Mouse (Mus musculus): ENCODE data around the gene Mb. TPM values are rescaled to one million over a fixed set of nuclear protein-coding genes. Genes with fewer than 3 reads are reported as not detected.

Mb gene
- polyA plus RNA-seq, 1 experiment from 2014 or later = 0.56 TPM

- ATAC-seq = no peak
- WGBS = 81% methylated on average over 5 of the region's 5 CpGs
- no peak overlapping the region for H3K27ac ChIP-seq (ENCODE audit: low read length)
Measured at GRCm38 (mm10) chr15:77081454-77081853, 31.0 kb upstream of the Mb start.

GRCm38 (mm10) chr15:77080684-77081254, 30.3 kb upstream of the Mb start:
- no peak overlapping the region for H3K27ac ChIP-seq (ENCODE audit: low read length)
- no peak for ATAC-seq

More at GRCm38 (mm10) chr15:77081454-77081853, 31.0 kb upstream of the Mb start:
- Histone ChIP-seq H3K36me3 (ENCODE audit: control insufficient read depth, insufficient read depth, low read length) (peaks cover 17% of the 10 kb centered on the region; the same call in 1 of the 2 replicates), H3K9ac (ENCODE audit: low read depth, low read length) (no peak overlapping the region; the same call in 1 of the 2 replicates), H3K4me3 (ENCODE audit: low read length) (no peak overlapping the region), H3K4me2 (ENCODE audit: low read depth, low read length) (no peak overlapping the region), H3K27me3 (replicated peaks; ENCODE audit: control insufficient read depth, insufficient read depth, low read length) (no peaks in the 10 kb centered on the region), H3K4me1 (ENCODE audit: control insufficient read depth, insufficient read depth, low read length) (no peaks in the 10 kb centered on the region), H3K9me3 (ENCODE audit: control insufficient read depth, low read length) (no peaks in the 10 kb centered on the region)

GRCm38 (mm10) chr15:77079890-77080361, 29.5 kb upstream of the Mb start:
- H3K9ac ChIP-seq (ENCODE audit: low read depth, low read length) = no peak overlapping the region
- 82% methylated on average over 11 of the region's 11 CpGs for WGBS
- H3K4me1 ChIP-seq (ENCODE audit: control insufficient read depth, insufficient read depth, low read length) = no peaks in the 10 kb centered on the region
- ATAC-seq = no peak
- H3K9me3 ChIP-seq (ENCODE audit: control insufficient read depth, low read length) = no peaks in the 10 kb centered on the region
- no peak overlapping the region for H3K27ac ChIP-seq (ENCODE audit: low read length)
- H3K4me2 ChIP-seq (ENCODE audit: low read depth, low read length) = no peak overlapping the region
- H3K4me3 ChIP-seq (ENCODE audit: low read length) = no peak overlapping the region
- peaks cover 13% of the 10 kb centered on the region; the same call in 1 of the 2 replicates for H3K36me3 ChIP-seq (ENCODE audit: control insufficient read depth, insufficient read depth, low read length)
- no peaks in the 10 kb centered on the region for H3K27me3 ChIP-seq (replicated peaks; ENCODE audit: control insufficient read depth, insufficient read depth, low read length)

More at GRCm38 (mm10) chr15:77080684-77081254, 30.3 kb upstream of the Mb start:
- no peak overlapping the region for H3K9ac ChIP-seq (ENCODE audit: low read depth, low read length)
- WGBS = 78% methylated on average over 14 of the region's 14 CpGs
- H3K36me3 ChIP-seq (ENCODE audit: control insufficient read depth, insufficient read depth, low read length) = peaks cover 16% of the 10 kb centered on the region; the same call in 1 of the 2 replicates
- no peaks in the 10 kb centered on the region for H3K9me3 ChIP-seq (ENCODE audit: control insufficient read depth, low read length)
- H3K4me3 ChIP-seq (ENCODE audit: low read length) = no peak overlapping the region
- H3K4me1 ChIP-seq (ENCODE audit: control insufficient read depth, insufficient read depth, low read length) = no peaks in the 10 kb centered on the region
- no peak overlapping the region for H3K4me2 ChIP-seq (ENCODE audit: low read depth, low read length)
- H3K27me3 ChIP-seq (replicated peaks; ENCODE audit: control insufficient read depth, insufficient read depth, low read length) = no peaks in the 10 kb centered on the region

GRCm38 (mm10) chr15:77079256-77079822, 28.9 kb upstream of the Mb start:
- no peak overlapping the region for H3K9ac ChIP-seq (ENCODE audit: low read depth, low read length)
- H3K4me1 ChIP-seq (ENCODE audit: control insufficient read depth, insufficient read depth, low read length) = no peaks in the 10 kb centered on the region
- no peak overlapping the region for H3K4me3 ChIP-seq (ENCODE audit: low read length)
- no peaks in the 10 kb centered on the region for H3K27me3 ChIP-seq (replicated peaks; ENCODE audit: control insufficient read depth, insufficient read depth, low read length)
- no peak overlapping the region for H3K4me2 ChIP-seq (ENCODE audit: low read depth, low read length)
- no peak overlapping the region for H3K27ac ChIP-seq (ENCODE audit: low read length)
- no peak for ATAC-seq
- H3K36me3 ChIP-seq (ENCODE audit: control insufficient read depth, insufficient read depth, low read length) = peaks cover 13% of the 10 kb centered on the region; the same call in 1 of the 2 replicates
- no peaks in the 10 kb centered on the region for H3K9me3 ChIP-seq (ENCODE audit: control insufficient read depth, low read length)
- 83% methylated on average over 14 of the region's 14 CpGs for WGBS

GRCm38 (mm10) chr15:77078786-77079185, 28.3 kb upstream of the Mb start:
- no peak overlapping the region for H3K4me2 ChIP-seq (ENCODE audit: low read depth, low read length)
- ATAC-seq = no peak
- WGBS = 85% methylated on average over 3 of the region's 3 CpGs

GRCm38 (mm10) chr15:77077906-77078305, 27.4 kb upstream of the Mb start:
- 88% methylated on average over 9 of the region's 9 CpGs for WGBS
- Histone ChIP-seq H3K9ac (ENCODE audit: low read depth, low read length) (no peak overlapping the region), H3K4me1 (ENCODE audit: control insufficient read depth, insufficient read depth, low read length) (peaks cover 3% of the 10 kb centered on the region; the same call in 1 of the 2 replicates), H3K27ac (ENCODE audit: low read length) (no peak overlapping the region), H3K27me3 (replicated peaks; ENCODE audit: control insufficient read depth, insufficient read depth, low read length) (no peaks in the 10 kb centered on the region), H3K4me3 (ENCODE audit: low read length) (no peak overlapping the region), H3K9me3 (ENCODE audit: control insufficient read depth, low read length) (no peaks in the 10 kb centered on the region), H3K4me2 (ENCODE audit: low read depth, low read length) (no peak overlapping the region), H3K36me3 (ENCODE audit: control insufficient read depth, insufficient read depth, low read length) (peaks cover 13% of the 10 kb centered on the region; the same call in 1 of the 2 replicates)
- no peak for ATAC-seq

More at GRCm38 (mm10) chr15:77078786-77079185, 28.3 kb upstream of the Mb start:
- H3K27me3 ChIP-seq (replicated peaks; ENCODE audit: control insufficient read depth, insufficient read depth, low read length) = no peaks in the 10 kb centered on the region
- H3K4me1 ChIP-seq (ENCODE audit: control insufficient read depth, insufficient read depth, low read length) = no peaks in the 10 kb centered on the region
- H3K36me3 ChIP-seq (ENCODE audit: control insufficient read depth, insufficient read depth, low read length) = peaks cover 13% of the 10 kb centered on the region; the same call in 1 of the 2 replicates
- no peak overlapping the region for H3K9ac ChIP-seq (ENCODE audit: low read depth, low read length)
- H3K4me3 ChIP-seq (ENCODE audit: low read length) = no peak overlapping the region
- H3K27ac ChIP-seq (ENCODE audit: low read length) = no peak overlapping the region
- no peaks in the 10 kb centered on the region for H3K9me3 ChIP-seq (ENCODE audit: control insufficient read depth, low read length)

GRCm38 (mm10) chr15:77076523-77076922, 26.1 kb upstream of the Mb start:
- Histone ChIP-seq H3K4me3 (ENCODE audit: low read length) (no peak overlapping the region), H3K27me3 (replicated peaks; ENCODE audit: control insufficient read depth, insufficient read depth, low read length) (no peaks in the 10 kb centered on the region), H3K36me3 (ENCODE audit: control insufficient read depth, insufficient read depth, low read length) (peaks cover 13% of the 10 kb centered on the region; the same call in 1 of the 2 replicates), H3K9ac (ENCODE audit: low read depth, low read length) (no peak overlapping the region), H3K27ac (ENCODE audit: low read length) (no peak overlapping the region), H3K9me3 (ENCODE audit: control insufficient read depth, low read length) (no peaks in the 10 kb centered on the region), H3K4me1 (ENCODE audit: control insufficient read depth, insufficient read depth, low read length) (peaks cover 16% of the 10 kb centered on the region; the same call in 1 of the 2 replicates), H3K4me2 (ENCODE audit: low read depth, low read length) (no peak overlapping the region)
- 78% methylated on average over 3 of the region's 3 CpGs for WGBS
- no peak for ATAC-seq

GRCm38 (mm10) chr15:77072556-77073163, 22.2 kb upstream of the Mb start:
- Histone ChIP-seq H3K36me3 (ENCODE audit: control insufficient read depth, insufficient read depth, low read length) (peaks cover 8% of the 10 kb centered on the region; the same call in 1 of the 2 replicates), H3K4me3 (ENCODE audit: low read length) (no peak overlapping the region), H3K9ac (ENCODE audit: low read depth, low read length) (no peak overlapping the region), H3K27ac (ENCODE audit: low read length) (no peak overlapping the region), H3K4me1 (ENCODE audit: control insufficient read depth, insufficient read depth, low read length) (peaks cover 16% of the 10 kb centered on the region; the same call in 1 of the 2 replicates), H3K9me3 (ENCODE audit: control insufficient read depth, low read length) (no peaks in the 10 kb centered on the region), H3K4me2 (ENCODE audit: low read depth, low read length) (no peak overlapping the region), H3K27me3 (replicated peaks; ENCODE audit: control insufficient read depth, insufficient read depth, low read length) (no peaks in the 10 kb centered on the region)
- ATAC-seq = peak; percentile 57; the same call in 1 of the 2 replicates
- 53% methylated on average over 4 of the region's 4 CpGs for WGBS

GRCm38 (mm10) chr15:77071501-77071900, 21.0 kb upstream of the Mb start:
- H3K36me3 ChIP-seq (ENCODE audit: control insufficient read depth, insufficient read depth, low read length) = no peaks in the 10 kb centered on the region
- H3K9ac ChIP-seq (ENCODE audit: low read depth, low read length) = no peak overlapping the region
- H3K9me3 ChIP-seq (ENCODE audit: control insufficient read depth, low read length) = no peaks in the 10 kb centered on the region
- WGBS = 19% methylated on average over 10 of the region's 10 CpGs
- ATAC-seq = peak; percentile 62; the same call in 1 of the 2 replicates
- no peak overlapping the region for H3K27ac ChIP-seq (ENCODE audit: low read length)
- H3K27me3 ChIP-seq (replicated peaks; ENCODE audit: control insufficient read depth, insufficient read depth, low read length) = no peaks in the 10 kb centered on the region
- H3K4me1 ChIP-seq (ENCODE audit: control insufficient read depth, insufficient read depth, low read length) = peaks cover 16% of the 10 kb centered on the region; the same call in 1 of the 2 replicates
- H3K4me2 ChIP-seq (ENCODE audit: low read depth, low read length) = no peak overlapping the region
- H3K4me3 ChIP-seq (ENCODE audit: low read length) = no peak overlapping the region

Measured in intestine, embryonic 16.5 days (tissue).